8 mouse cellular contexts compared by ENCODE assay signal in genomic region chr9:63145249-63146125, GRCm38 (mm10). TPM values are rescaled to one million over a fixed set of nuclear protein-coding genes. Genes with fewer than 3 reads are reported as not detected.
DNase-seq lines count a peak whose midpoint lies in the region; ATAC-seq lines count a peak whose summit lies in the region.

No protein-coding gene starts in this region.

- WGBS in heart, embryonic 14.5 days = 1% methylated on average over 68 of the region's 73 CpGs
- WGBS in embryonic facial prominence, embryonic 11.5 days = 1% methylated on average over 67 of the region's 73 CpGs
- WGBS in intestine, embryonic 14.5 days = 2% methylated on average over 73 of the region's 73 CpGs
- WGBS in neural tube, embryonic 11.5 days = under 1% methylated on average over 70 of the region's 73 CpGs

- H3K27me3 ChIP-seq in heart, embryonic 14.5 days (ENCODE audit: control insufficient read depth, insufficient read depth, low read length) = peaks cover 100% of the 10 kb centered on the region
- peaks cover 97% of the 10 kb centered on the region for H3K27me3 ChIP-seq in embryonic facial prominence, embryonic 11.5 days (ENCODE audit: control insufficient read depth, insufficient read depth, low read length)
- H3K27me3 ChIP-seq in intestine, embryonic 14.5 days (replicated peaks; ENCODE audit: control insufficient read depth, insufficient read depth, low read length) = peaks cover 100% of the 10 kb centered on the region
- peaks cover 100% of the 10 kb centered on the region for H3K27me3 ChIP-seq in neural tube, embryonic 11.5 days (ENCODE audit: control insufficient read depth, insufficient read depth, low read length)

- H3K9ac ChIP-seq in heart, embryonic 14.5 days (ENCODE audit: low read length) = no peak overlapping the region
- H3K9ac ChIP-seq in embryonic facial prominence, embryonic 11.5 days (replicated peaks; ENCODE audit: low read length) = no peak overlapping the region
- H3K9ac ChIP-seq in intestine, embryonic 14.5 days (ENCODE audit: low read length) = no peak overlapping the region
- H3K9ac ChIP-seq in neural tube, embryonic 11.5 days (ENCODE audit: low read length) = peak overlapping the region; percentile 32

- peak overlapping the region; percentile 56 for H3K4me2 ChIP-seq in heart, embryonic 14.5 days (ENCODE audit: low read length)
- H3K4me2 ChIP-seq in embryonic facial prominence, embryonic 11.5 days (ENCODE audit: low read depth, low read length) = peak overlapping the region; percentile 25
- peak overlapping the region; percentile 15 for H3K4me2 ChIP-seq in intestine, embryonic 14.5 days (ENCODE audit: low read length)
- peak overlapping the region; percentile 30 for H3K4me2 ChIP-seq in neural tube, embryonic 11.5 days (ENCODE audit: low read depth)

- DNase-seq in heart, adult 8-10 months (ENCODE audit: low spot score) = no peak
- no peak for DNase-seq in embryonic facial prominence, embryonic 11.5 days (ENCODE audit: low spot score)
- DNase-seq in intestine, embryonic 14.5 days (ENCODE audit: low spot score) = peak; percentile 82
- DNase-seq in neural tube, embryonic 11.5 days (ENCODE audit: low spot score) = peak; percentile 59
- no peak for DNase-seq in gastrocnemius, postnatal 25 days
- no peak for DNase-seq in right cerebral cortex, adult 2 months (ENCODE audit: low spot score in 2 of 2)

- H3K4me3 ChIP-seq in heart, embryonic 14.5 days (ENCODE audit: control insufficient read depth in 1 of 2, insufficient read depth in 1 of 2, low read depth in 1 of 2, low read length in 2 of 2) = peak overlapping the region; percentile 4 to 34
- H3K4me3 ChIP-seq in embryonic facial prominence, embryonic 11.5 days (ENCODE audit: low read depth, low read length) = no peak overlapping the region; the same call in 1 of the 2 replicates
- 0 out of 2 replicates have a peak overlapping the region, but pooled peaks have one; percentile 2 for H3K4me3 ChIP-seq in intestine, embryonic 14.5 days (ENCODE audit: low read depth, low read length)
- peak overlapping the region; percentile 22 for H3K4me3 ChIP-seq in neural tube, embryonic 11.5 days (ENCODE audit: low read depth, low read length)

- H3K4me1 ChIP-seq in heart, embryonic 14.5 days (ENCODE audit: control insufficient read depth in 2 of 2, insufficient read depth in 2 of 2, low read length in 2 of 2) = peaks cover 3 to 47% of the 10 kb centered on the region in 2 experiments; a peak in 3 of 4 replicates
- H3K4me1 ChIP-seq in embryonic facial prominence, embryonic 11.5 days (ENCODE audit: control insufficient read depth, insufficient read depth, low read length) = peaks cover 8% of the 10 kb centered on the region
- H3K4me1 ChIP-seq in intestine, embryonic 14.5 days (replicated peaks; ENCODE audit: control insufficient read depth, insufficient read depth, low read length) = peaks cover 29% of the 10 kb centered on the region
- peaks cover 25% of the 10 kb centered on the region for H3K4me1 ChIP-seq in neural tube, embryonic 11.5 days (ENCODE audit: control insufficient read depth, insufficient read depth, low read length)

- ATAC-seq in heart, embryonic 14.5 days (ENCODE audit: insufficient number of reproducible peaks, insufficient read depth, low FRiP score, low read depth) = no peak
- ATAC-seq in embryonic facial prominence, embryonic 11.5 days (replicated peaks; ENCODE audit: insufficient number of reproducible peaks, low FRiP score, low TSS enrichment, low read depth) = no peak
- no peak for ATAC-seq in intestine, embryonic 14.5 days (replicated peaks; ENCODE audit: low FRiP score, low TSS enrichment, low read depth)
- ATAC-seq in neural tube, embryonic 11.5 days (ENCODE audit: insufficient read depth, low FRiP score, low TSS enrichment) = no peak
- no peak for ATAC-seq in megakaryocyte-erythroid progenitor cell, adult 5-6 weeks (replicated peaks; ENCODE audit: low FRiP score, low TSS enrichment, poor library complexity, severe bottlenecking)

- no peak overlapping the region for H3K27ac ChIP-seq in heart, embryonic 14.5 days (replicated peaks in 1 of 2; ENCODE audit: control insufficient read depth in 1 of 2, insufficient read depth in 1 of 2, low read depth in 2 of 2, low read length in 2 of 2)
- no peak overlapping the region for H3K27ac ChIP-seq in embryonic facial prominence, embryonic 11.5 days (replicated peaks; ENCODE audit: low read depth, low read length)
- H3K27ac ChIP-seq in intestine, embryonic 14.5 days (ENCODE audit: low read depth) = no peak overlapping the region
- 0 out of 2 replicates have a peak overlapping the region, but pooled peaks have one; percentile 20 for H3K27ac ChIP-seq in neural tube, embryonic 11.5 days (ENCODE audit: low read depth, low read length)

- no peaks in the 10 kb centered on the region for H3K36me3 ChIP-seq in heart, embryonic 14.5 days (ENCODE audit: control insufficient read depth, insufficient read depth, low read length)
- H3K36me3 ChIP-seq in embryonic facial prominence, embryonic 11.5 days (replicated peaks; ENCODE audit: control insufficient read depth, insufficient read depth, low read depth, low read length) = no peaks in the 10 kb centered on the region
- H3K36me3 ChIP-seq in intestine, embryonic 14.5 days (ENCODE audit: control insufficient read depth, insufficient read depth, low read length) = no peaks in the 10 kb centered on the region
- H3K36me3 ChIP-seq in neural tube, embryonic 11.5 days (ENCODE audit: control insufficient read depth, insufficient read depth, low read length) = no peaks in the 10 kb centered on the region

- no peaks in the 10 kb centered on the region for H3K9me3 ChIP-seq in heart, embryonic 14.5 days (ENCODE audit: control insufficient read depth, low read length)
- H3K9me3 ChIP-seq in embryonic facial prominence, embryonic 11.5 days (replicated peaks; ENCODE audit: control insufficient read depth, low read length) = no peaks in the 10 kb centered on the region
- H3K9me3 ChIP-seq in intestine, embryonic 14.5 days (ENCODE audit: control insufficient read depth, low read length) = no peaks in the 10 kb centered on the region
- no peaks in the 10 kb centered on the region for H3K9me3 ChIP-seq in neural tube, embryonic 11.5 days (ENCODE audit: control insufficient read depth, low read length)

RNA-seq across cellular contexts. Expression of gene Skor1, which starts 3.3 kb away (rescaled TPM):
- not detected in 2 replicates for polyA plus RNA-seq in heart, embryonic 14.5 days (2014; fragmentation: Nextera tagmentation; extraction: Ambion mirVana)
- total RNA-seq in heart, adult 8-10 months (2022) = under 1 TPM in 3 of 4 experiments, not detected in 1; 0.08 to 0.20 (median 0.12) TPM
- 0.17 and 0.53 TPM in 2 replicates for polyA plus RNA-seq in embryonic facial prominence, embryonic 11.5 days (2014; fragmentation: Nextera tagmentation; extraction: Ambion mirVana)
- polyA plus RNA-seq in intestine, embryonic 14.5 days (2014; fragmentation: Nextera tagmentation; extraction: Ambion mirVana) = not detected in 2 replicates
- polyA plus RNA-seq in neural tube, embryonic 11.5 days (2014; fragmentation: Nextera tagmentation; extraction: Ambion mirVana) = 7.6 and 7.7 TPM in 2 replicates
- total RNA-seq in gastrocnemius, postnatal 25 days (2021) = under 1 TPM; 0.08 TPM
- not detected in 2 replicates for total RNA-seq in megakaryocyte-erythroid progenitor cell, adult 5-6 weeks (2014; fragmentation: Nextera tagmentation)
- total RNA-seq in megakaryocyte-erythroid progenitor cell, adult 5-6 weeks (2017) = not detected in 2 replicates

Comparison
In these comparisons a context has a peak if more than half of its experiments do, and no peak if none do; other contexts are left out.
1. DNase-seq: peak in intestine, embryonic 14.5 days (single experiment) and neural tube, embryonic 11.5 days (single experiment); none in heart, adult 8-10 months (single experiment), embryonic facial prominence, embryonic 11.5 days (single experiment), gastrocnemius, postnatal 25 days (single experiment) and right cerebral cortex, adult 2 months (0 of 2).
2. Peak in every context shown above with its lines, with median percentiles within 50 percentile points of each other: H3K4me2 ChIP-seq.